Mouse (Mus musculus) MEL (cell line): Measurements from ENCODE around the gene Spats2.
A peak's percentile ranks its signal among the peaks of the same experiment; 100 is the strongest.

Source experiments
- BHLHE40 ChIP-seq: IDR thresholded peaks from 2 replicates; pipeline ENCODE4 v1.6.1; 2012; ENCODE audit warnings: low read depth, mild to moderate bottlenecking, inconsistent platforms, low read length, improper control_type of control experiment, borderline replicate concordance
- CHD2 ChIP-seq: IDR thresholded peaks from 2 replicates; pipeline ENCODE4 v1.6.1; 2011; ENCODE audit warnings: low read length, improper control_type of control experiment
- CTCF ChIP-seq, 3 experiments: IDR thresholded peaks in 2 of 3; conservative IDR thresholded peaks in 1 of 3; 2 replicates each; pipeline ENCODE4 v1.5.1; 2011 to 2012; ENCODE audit warnings: low read length in 3 of 3, low read depth in 2 of 3, mild to moderate bottlenecking in 2 of 3, improper control_type of control experiment in 1 of 3, inconsistent platforms in 1 of 3, mixed read lengths in 1 of 3, moderate library complexity in 1 of 3; ENCODE audit not compliant: control insufficient read depth in 1 of 3, insufficient read depth in 1 of 3, poor library complexity in 1 of 3, severe bottlenecking in 1 of 3
- E2F4 ChIP-seq: IDR thresholded peaks from 2 replicates; pipeline ENCODE4 v1.6.1; 2011; ENCODE audit warnings: low read depth, low read length, improper control_type of control experiment, borderline replicate concordance
- EP300 ChIP-seq, 2 experiments: IDR thresholded peaks; 2 replicates each; pipeline ENCODE4 v1.6.1; 2011; ENCODE audit warnings: improper control_type of control experiment in 2 of 2, low read length in 2 of 2, low read depth in 1 of 2, mild to moderate bottlenecking in 1 of 2
- GATA1 ChIP-seq: IDR thresholded peaks from 2 replicates; pipeline ENCODE4 v1.6.1; 2011; ENCODE audit warnings: low read depth, low read length, improper control_type of control experiment
- MAX ChIP-seq: IDR thresholded peaks from 2 replicates; pipeline ENCODE4 v1.6.1; 2011; ENCODE audit warnings: low read length, improper control_type of control experiment
- MAZ ChIP-seq: IDR thresholded peaks from 2 replicates; pipeline ENCODE4 v1.6.1; 2012; ENCODE audit warnings: low read depth, mild to moderate bottlenecking, inconsistent platforms, low read length, improper control_type of control experiment
- POLR2A ChIP-seq, 2 experiments: IDR thresholded peaks; 2 replicates each; pipeline ENCODE4 v1.6.1; 2011 to 2012; ENCODE audit warnings: low read length in 2 of 2, mild to moderate bottlenecking in 2 of 2, control low read depth in 1 of 2, improper control_type of control experiment in 1 of 2, low read depth in 1 of 2, moderate library complexity in 1 of 2; ENCODE audit not compliant: control insufficient read depth in 1 of 2, insufficient read depth in 1 of 2, poor library complexity in 1 of 2
- TAL1 ChIP-seq: IDR thresholded peaks from 2 replicates; pipeline ENCODE4 v1.6.1; 2012; ENCODE audit warnings: mild to moderate bottlenecking, inconsistent platforms, low read length, moderate library complexity, mixed read lengths
- TBP ChIP-seq: IDR thresholded peaks from 2 replicates; pipeline ENCODE4 v1.8.0; 2011; ENCODE audit warnings: low read depth, low read length, improper control_type of control experiment
- TCF12 ChIP-seq: IDR thresholded peaks from 2 replicates; pipeline ENCODE4 v1.6.1; 2014; ENCODE audit warnings: low read depth, mild to moderate bottlenecking, inconsistent platforms, low read length, improper control_type of control experiment, moderate library complexity
- USF1 ChIP-seq: IDR thresholded peaks from 2 replicates; pipeline ENCODE4 v1.6.1; 2014; ENCODE audit warnings: low read depth, mild to moderate bottlenecking, inconsistent platforms, low read length, improper control_type of control experiment, moderate library complexity
- ZNF384 ChIP-seq: IDR thresholded peaks from 2 replicates; pipeline ENCODE4 v1.6.1; 2012; ENCODE audit warnings: low read depth, mild to moderate bottlenecking, inconsistent platforms, low read length, improper control_type of control experiment

GRCm38 (mm10) chr15:99093291-99094258 is 32.1 kb upstream of the Spats2 start:
- no peak for TF ChIP-seq TCF12
- TF ChIP-seq CTCF (IDR thresholded peaks at IDR 0.05 in 2 of 3, conservative IDR thresholded peaks at IDR 0.05 in 1 of 3; ENCODE audit: control insufficient read depth in 1 of 3, insufficient read depth in 1 of 3, low read depth in 2 of 3, low read length in 3 of 3, poor library complexity in 1 of 3, severe bottlenecking in 1 of 3) = peak; percentile 57 to 72 (median 62); a peak in 5 of 6 replicates
- TF ChIP-seq EP300 (IDR thresholded peaks at IDR 0.05; ENCODE audit: low read depth in 1 of 2, low read length in 2 of 2) = no peak
- TF ChIP-seq CHD2 = no peak
- TF ChIP-seq GATA1 = no peak
- TF ChIP-seq USF1 = no peak
- TF ChIP-seq TBP = 0 out of 2 replicates have a peak, but pooled peaks have one; percentile 14
- TF ChIP-seq POLR2A (IDR thresholded peaks at IDR 0.05; ENCODE audit: control insufficient read depth in 1 of 2, insufficient read depth in 1 of 2, low read depth in 1 of 2, low read length in 2 of 2, poor library complexity in 1 of 2) = peak in 1 of 2 experiments; percentile 27; a peak in 2 of 4 replicates
- no peak for TF ChIP-seq E2F4
- no peak for TF ChIP-seq BHLHE40
- TF ChIP-seq MAZ = no peak
- TF ChIP-seq TAL1 = no peak
- TF ChIP-seq ZNF384 = peak; percentile 96
- no peak for TF ChIP-seq MAX
